Mouse (Mus musculus) urinary bladder, postnatal 36 days (tissue): Measurements from ENCODE around the gene Cep162.

Experiments
- DNase-seq, 2 experiments: peaks; one replicate each; pipeline ENCODE4 v3.0.0; 2022; ENCODE audit warnings: low spot score in 2 of 2, mixed read lengths in 1 of 2

Gene Cep162

DNA sequence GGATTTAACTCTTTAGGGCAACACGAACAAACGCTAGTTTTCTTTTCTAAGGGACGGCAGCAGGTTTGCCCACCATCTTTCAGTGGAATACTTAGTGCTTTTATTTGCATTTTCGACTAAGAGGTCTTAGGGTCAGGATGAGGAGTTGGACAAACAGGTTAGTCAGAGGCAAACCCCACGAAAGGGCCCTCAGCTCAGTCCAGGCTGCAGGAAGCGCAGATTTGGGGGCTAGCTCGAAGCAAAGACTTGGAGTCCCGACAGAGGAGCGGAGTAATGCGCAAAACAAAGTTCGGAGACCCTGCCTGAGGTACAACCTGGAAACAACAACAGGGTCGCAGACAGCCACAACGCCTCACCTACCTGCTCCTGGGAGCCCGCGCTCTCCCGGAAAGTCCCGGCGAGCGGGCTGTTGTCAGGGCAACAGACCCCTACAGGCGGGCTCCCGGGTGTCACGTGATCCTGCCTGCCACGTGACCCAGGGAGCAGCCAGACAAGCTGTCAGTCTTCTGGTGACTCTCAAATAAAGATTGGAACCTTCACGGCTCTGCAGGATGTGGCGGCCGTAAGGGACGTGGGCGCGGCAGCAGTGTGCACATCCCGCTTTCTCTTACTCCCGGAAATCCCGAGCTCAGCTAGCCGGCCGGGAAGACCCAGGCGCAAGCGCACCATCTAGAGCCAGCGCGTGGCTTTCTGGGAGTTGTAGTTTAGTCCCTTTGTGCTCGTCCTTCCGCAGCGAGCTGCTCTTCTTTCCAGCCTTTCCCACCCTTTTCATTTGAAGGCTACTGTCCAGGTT, at the start of gene Cep162:
Gene Cep162, minus strand, starts transcription at position 634 of the 793 bp plus-strand sequence.
- DNase-seq = peak; percentile 83

DNA sequence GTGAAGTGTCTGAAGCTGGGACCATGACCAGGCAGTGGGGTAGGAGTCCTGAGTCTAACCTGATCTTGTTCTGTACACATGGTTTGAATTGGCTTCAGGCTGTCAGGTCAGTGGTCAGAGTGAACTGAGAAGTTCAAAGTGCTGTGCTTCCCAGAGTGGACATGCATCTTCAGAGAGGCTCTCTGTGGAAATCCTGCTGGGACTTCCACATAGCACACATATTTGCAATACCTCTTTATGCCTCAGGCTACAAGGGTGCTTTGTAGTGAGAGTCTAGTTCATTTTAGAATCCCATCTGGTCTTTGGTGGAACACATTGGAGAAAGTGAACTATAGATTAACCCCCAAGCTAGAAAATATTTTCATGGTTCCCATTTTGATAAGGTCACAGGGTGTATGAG, 47.9 kb upstream of the Cep162 start:
- DNase-seq = no peak

DNA sequence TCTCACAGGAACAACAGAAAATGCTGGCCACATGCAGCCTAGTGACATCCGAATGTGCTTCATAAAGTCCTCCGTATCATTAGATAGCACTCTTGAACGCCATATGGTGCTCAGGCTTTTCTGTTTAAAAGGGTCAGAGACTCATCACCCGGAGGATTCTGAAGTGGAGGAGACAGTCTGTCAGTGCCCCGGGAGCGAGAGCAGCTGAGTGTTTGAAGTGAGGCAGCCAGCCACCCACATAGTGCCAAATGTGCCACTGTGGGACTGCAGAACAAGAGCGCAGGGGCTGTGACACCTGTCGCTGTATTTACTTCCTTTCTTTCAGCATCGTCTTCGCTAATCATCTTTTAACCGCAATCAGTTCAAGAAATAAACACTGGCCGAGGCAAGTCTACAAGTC, 43.6 kb upstream of the Cep162 start:
- no peak for DNase-seq

DNA sequence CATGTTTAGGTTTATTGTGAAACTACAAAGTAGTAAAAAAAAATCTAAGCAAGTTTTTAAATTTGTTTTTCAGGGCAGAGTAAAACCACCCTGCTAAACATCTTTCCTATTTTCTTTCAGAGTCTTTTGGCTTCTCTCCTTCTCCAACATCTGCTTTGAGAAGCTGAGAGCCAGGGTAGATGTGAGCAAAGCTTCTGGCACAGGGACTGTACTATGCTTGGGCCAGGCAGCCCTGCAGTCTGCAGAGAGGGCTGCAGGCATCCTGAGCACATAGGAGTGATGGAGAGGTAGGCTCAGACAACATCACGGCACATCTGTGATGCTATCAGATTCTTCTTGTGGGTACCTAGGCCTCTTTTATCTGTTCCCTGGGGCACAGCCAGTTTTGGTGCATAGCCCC, 42.2 kb upstream of the Cep162 start:
- no peak for DNase-seq

DNA sequence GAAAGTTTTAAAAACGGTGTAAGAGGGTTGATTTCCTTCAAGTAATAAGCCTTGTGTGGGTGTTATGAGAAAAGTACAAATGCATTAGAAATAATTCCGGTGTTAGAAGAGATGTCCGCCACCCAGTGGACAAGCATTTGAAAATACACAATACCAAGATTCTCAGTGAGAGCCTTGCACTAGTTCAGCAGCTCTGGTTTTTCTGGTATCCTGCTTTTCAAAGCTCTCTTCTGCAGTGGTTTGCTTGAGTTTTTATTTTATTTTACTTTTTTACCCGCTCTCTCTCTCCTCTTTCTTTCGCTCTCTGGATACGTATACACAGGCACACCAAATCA, 327 bp upstream of the Cep162 start:
- DNase-seq = no peak

DNA sequence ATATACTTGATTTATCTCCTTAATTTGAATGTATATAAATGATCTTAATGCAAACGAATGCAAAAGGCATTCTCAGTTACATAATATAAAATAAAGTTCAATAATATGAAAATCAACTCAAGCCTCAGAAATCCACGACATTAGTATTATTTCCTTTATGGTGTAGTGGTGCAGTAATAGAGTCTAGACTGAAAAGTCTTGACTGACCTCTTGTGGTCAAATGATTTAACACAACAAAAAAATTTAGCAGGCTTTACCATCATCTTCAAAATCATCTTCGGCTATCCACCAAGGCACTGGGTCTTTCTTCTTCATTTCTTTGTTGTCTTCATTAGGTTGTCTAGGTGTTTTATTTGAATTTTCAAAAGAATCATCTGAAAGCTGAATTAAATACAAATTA, 7.2 kb downstream of the Cep162 start:
- DNase-seq = no peak

DNA sequence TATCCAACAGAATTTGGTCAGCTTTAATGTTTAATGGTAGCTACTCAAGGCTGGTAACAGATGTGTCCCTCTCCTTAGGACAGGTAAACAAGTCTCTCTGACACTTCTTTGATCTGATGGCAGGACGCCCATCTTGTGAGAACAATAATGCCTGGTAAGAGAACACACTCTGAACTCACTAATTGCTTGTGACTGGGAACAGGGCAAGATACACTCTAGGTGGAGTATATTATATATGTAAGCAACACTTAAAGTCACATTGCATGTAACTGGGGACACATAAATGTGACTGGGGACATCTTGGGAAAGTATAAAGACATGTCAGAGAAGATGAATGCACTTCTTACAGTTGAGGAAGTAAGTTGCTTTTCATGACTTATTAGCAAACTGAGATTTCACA, 7.7 kb downstream of the Cep162 start:
- no peak for DNase-seq

DNA sequence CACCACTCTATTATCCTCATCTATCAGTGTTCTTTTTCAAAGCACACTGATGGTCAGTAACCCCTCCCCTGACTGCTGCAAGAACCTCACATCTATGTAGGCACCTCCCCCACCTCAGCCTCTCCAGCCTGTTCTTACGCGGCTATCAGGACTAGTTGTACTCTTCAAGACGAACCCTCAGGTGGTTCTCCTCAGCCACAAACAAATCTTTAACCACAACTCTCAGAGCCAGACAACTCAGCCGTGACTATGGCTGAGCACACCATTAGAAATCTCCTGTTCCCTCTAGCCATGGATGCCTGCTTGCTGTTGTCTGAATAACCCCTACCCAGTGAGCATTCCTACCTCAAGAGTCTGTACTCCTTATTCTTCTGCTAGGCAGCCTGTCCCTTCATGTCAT, 42.1 kb downstream of the Cep162 start:
- DNase-seq = no peak

DNA sequence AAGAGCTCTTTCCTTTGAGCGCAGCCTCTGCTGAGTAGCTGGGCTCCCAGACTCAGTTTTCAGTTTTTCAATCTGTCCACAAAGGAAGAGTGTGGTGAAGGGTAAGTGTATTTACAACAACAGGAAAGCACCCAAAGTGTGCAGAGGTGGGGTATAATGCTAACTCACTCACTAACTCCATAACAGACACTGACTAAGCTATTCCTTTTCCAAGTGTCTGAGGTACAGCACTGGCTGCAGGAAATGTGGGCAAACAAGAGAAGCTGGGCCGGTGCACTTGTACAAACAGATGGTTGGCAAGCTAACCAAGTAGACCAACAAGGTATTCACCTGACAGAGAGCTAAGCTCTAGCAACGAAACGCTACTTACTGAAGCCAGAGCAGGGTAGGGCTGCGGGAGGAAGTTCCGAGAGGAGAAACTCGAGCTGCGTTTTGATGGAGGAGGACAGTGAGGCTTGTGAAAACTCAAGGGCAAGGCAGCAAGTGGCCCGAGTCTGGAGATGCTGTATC, 44.5 kb downstream of the Cep162 start:
- DNase-seq = no peak

DNA sequence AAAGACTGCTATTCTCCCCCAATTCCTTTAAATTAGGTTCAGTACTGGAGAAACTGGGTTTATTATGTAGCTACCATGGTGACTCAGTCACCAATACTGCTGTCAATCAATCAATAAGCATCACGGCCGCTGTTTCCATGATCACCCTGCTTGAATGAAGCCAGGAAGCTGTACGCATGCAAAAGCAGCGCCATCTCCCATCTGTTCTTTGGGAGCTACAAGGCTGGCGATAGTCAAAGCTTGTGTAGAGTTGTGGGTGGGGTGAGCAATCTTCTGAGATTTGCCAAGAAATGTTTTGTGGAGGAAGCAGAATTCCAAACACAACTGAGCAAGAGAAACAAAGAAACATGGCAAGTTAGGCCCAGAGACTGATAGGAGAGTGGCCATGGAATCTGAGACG, 52.9 kb downstream of the Cep162 start:
- DNase-seq = no peak

DNA sequence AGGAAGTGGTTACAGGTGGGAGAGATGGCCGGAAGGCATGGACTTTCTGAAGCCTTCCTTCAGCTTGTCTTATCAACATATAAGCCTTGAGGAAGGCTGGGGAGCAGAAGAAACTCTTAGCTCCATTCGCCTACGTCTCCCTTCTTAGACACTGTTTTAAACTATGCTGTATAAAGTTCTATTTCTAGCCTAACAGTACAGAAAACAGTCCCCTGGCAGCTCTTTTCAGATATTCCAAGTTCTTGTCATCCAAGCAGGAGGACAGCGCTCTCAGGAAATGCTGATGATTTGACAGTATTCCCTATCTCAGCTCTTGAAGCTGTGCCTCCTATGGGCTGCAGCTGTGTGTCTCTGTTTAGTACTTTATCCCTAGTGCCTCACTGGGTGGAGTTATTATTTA, 54.4 kb downstream of the Cep162 start:
- DNase-seq = no peak

DNA sequence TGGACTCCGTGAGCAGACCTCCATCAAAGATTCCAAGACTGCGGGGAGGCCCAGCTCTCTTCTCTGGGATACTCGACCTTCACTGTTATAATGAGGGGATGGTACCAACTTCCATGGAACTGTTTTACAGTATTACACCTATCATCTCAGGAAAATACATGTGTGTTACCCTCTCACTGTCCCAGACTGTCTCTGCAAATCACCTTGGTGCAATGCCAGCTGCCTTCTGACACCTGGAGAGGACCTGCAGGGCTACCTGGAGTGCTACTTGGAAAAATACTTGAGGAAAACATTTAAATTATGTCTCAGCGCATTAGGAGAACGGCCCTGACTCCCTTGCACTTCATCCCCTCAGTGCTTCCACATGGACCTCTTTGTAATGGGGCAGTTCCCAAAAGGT, 54.9 kb downstream of the Cep162 start:
- DNase-seq = no peak

DNA sequence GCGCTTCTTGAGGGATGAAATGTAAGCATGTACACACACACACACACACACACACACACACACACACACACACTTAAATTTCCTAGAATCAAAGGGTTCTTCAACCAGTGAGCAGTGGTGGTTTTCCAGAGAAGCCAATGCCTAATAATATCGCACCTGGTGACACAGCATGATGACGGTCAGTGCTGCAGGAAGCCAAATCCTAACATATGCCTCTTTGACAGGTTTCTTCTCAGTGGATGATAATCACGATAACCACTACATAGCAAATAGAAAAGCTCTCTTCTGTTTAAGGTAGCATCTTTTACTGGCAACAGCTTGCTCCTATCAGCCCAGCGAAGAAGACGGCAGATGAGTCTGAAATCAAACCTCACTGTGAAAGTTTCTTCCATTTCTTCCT, 57.3 kb downstream of the Cep162 start:
- DNase-seq = no peak

DNA sequence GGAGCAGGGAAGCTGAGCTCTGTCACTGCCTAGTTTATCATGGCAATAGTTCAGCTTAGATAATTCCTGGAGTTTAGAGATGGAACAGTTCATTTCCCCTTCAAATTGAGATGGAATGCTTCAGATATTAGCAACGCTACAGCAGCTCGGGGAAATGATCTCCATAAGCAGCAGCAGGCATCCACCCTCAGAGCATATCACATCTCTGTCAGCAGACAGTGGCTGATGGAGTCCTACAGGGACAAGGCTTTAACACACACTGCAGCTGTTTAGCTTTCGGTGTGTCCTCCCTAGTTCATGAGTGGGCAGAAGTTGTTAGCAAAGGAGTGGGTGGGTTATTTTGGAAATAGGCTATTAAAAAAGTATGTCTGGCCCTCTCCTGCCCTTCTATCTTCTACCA, 58.1 kb downstream of the Cep162 start:
- no peak for DNase-seq

DNA sequence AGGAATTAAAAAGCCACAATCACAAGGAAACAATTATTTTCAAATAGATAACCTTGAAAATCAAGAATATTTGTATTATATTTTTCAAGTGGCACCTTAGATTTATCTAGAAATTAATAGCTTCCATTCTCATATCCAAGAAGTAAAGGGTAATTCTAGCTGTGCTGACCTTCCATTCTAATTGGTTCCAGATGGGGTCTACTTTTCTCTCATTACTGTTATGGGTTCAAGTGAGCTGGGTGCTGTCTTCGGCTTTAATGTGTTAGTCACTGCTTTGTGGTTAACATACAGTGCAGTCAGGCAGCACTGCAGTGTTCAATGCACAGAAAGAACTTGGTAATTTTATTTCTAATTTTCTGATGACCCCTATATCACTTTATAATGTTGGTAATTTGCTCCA, 61.6 kb downstream of the Cep162 start:
- DNase-seq = no peak

DNA sequence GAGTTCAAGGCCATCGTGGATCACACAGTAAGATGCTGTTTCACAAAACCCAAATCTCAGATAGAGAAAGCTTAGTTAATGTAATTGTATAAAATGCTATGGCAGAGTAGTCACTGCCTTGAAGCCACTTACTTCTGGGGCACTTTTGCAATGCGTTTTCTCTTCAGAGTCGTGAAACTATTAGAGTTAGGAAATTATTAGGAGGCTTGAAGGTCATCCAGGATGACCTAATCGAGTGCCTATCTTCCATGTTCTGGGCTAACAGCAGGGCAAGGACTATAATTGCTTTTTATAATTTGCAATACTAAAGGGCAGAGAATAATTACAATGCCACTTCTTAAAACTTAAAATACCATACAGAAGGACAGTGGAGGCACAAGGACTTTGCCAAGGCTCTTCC, 68.0 kb downstream of the Cep162 start:
- DNase-seq = no peak

DNA sequence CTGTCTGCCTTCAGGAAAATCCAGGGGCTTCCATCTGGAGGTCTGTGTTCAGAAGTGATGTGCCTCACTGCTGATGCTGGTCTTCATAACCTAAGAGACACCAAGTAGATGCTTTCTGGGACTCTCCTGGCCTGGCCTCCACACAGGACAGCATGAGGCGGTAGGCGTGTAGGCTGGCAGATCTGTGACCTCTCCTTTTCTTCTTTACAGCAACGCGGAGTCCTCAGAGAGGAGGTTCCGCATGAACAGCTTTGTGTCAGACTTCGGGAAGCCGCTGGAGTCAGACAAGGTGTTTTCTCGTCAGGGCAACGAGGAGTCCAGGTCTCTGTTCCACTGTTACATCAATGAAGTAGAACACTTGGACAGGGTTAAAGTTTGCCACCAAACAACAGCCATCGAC, 73.1 kb downstream of the Cep162 start:
- no peak for DNase-seq

DNA sequence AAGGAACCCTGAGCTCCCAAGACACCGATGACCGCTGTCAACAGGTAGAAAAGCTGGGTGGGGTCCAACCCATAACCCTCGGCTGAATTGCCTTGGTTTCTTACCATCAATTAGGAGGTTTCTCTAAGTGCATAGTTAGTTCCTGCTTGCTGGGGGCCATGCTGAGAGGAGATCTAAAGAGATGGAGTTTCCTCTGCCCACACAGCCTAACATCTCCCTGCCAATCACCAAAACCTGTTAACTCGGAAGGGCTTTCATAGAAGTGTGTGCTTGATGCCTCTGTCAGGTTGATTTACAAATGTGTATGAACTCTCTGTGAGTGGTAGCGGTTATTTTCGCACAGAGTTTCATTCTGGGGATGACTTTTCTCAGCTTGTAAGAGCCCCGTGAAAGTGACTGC, 76.8 kb downstream of the Cep162 start:
- no peak for DNase-seq

DNA sequence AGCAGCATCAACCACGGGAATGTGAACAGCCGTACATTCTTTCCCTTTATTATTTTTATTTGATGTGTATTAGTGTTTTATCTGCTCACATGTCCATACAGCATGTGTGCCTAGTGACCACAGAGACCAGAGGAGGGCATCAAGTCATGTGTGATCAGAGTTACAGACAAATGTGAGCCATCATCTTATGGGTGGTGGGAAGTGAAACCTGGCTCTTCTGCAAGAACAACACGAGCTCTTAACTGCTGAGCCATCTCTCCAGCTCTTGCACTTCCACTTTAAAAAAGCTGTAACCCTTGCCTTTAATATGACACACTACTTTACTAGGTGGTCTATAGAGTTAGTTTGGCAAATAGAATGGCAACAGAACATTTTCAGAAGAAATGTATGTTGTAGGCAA, 83.8 kb downstream of the Cep162 start:
- DNase-seq = no peak

DNA sequence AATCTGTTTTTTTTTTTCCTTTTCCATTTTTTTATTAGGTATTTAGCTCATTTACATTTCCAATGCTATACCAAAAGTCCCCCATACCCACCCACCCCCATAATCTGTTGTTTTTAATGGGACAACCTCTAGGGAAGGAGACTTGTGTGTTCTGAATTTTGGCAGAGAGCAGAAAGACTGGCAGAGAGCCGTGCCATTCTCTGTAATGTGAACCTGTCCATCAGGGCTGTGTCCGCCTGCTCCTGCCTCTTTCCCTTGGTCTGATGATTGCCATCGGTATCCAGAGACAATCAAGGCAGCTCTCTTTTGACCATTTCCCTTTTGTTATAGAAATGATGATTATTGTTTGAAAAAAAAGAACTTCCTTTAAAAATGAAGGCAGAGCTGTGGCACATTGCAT, 84.4 kb downstream of the Cep162 start:
- DNase-seq = no peak

DNA sequence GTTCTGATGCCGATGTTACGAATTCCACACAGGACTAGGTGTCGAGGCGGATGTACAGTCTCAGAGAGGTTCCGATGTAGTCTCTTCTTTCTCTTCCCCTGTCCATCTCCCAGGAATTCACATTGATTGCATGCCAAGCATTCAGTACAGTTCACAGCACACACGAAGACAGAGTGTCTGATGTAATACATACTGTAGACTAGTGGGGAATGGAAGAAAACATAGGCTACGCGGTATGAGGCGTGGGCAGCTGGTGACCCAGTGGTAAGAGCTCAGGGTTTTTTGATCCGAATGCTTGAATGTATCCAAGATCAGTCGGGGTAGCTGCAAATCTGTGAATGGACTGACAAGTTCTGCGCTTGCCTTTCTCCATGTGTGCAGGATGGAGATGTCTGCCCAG, 86.2 kb downstream of the Cep162 start:
- no peak for DNase-seq

DNA sequence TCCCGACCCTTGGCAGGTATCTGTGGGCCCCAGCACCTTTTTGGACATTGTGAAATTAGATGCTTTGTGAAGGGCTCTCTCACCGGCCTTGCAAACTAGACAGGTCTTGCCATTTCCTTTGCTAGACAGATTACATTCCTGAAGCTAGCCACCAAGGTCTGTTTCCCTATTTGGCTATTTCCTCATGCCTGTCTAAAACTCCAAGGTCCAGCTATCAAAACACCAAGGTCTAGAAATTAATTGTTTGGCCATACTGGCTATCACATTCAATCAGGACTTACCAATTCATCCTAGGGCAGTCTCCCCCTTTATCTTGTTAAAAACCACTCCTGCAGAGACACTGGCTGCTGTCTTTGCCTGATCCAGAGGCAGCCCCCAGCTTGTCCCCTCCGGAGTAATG, 87.3 kb downstream of the Cep162 start:
- no peak for DNase-seq

DNA sequence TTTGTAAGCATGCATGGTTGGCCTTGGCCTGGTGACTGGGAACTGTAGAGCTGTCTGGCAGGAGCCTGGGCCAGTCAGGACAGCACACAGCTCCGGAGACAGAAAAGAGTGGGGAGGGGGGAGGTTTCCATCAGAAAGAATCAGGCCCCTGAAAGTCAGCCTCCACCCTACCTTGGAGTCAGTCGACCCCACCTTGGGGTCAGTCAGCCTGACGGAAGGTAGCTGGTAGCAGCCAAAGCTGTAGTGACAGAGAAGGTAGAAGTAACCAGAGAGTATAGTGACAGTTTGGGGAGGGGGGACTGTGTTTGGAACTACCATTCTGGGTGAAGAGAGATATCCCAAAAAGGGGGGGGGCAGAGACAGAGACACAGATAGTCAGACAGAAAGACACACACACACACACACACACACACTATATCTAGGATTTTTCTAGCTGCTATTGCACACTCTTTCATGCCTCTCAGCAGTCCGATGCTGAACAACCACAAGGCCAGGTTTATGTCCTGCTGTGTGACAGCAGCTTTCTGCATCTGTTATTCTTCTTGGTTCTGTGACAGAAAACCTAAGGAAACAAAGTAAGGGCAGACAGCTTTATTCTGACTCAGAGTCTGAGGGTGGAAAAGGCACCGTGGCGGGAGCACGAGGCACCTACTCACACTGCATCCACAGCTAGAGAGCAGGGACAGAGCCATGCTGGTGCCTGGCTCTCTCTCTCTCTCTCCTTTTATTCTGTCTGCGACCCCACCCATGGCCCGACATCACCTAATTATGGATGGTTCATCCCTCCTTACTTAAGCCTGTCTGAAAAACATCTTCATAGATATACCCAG, 88.1 kb downstream of the Cep162 start:
- DNase-seq = no peak
